Mouse (Mus musculus) megakaryocyte-erythroid progenitor cell, adult 5-6 weeks (primary cell): ENCODE data around the gene Phf10. TPM values are rescaled to one million over a fixed set of nuclear protein-coding genes. Genes with fewer than 3 reads are reported as not detected.
"Not testable (repeated sequence)": the region's sequence is repeated elsewhere in the genome, so short reads cannot be mapped to it uniquely, and the experiment has no call there.

Source experiments
- ATAC-seq: replicated peaks from 2 replicates; pipeline ENCODE4 v1.8.0; 2016; ENCODE audit warnings: mild to moderate bottlenecking, inconsistent platforms; ENCODE audit not compliant: severe bottlenecking, poor library complexity, low FRiP score, low TSS enrichment
- total RNA-seq, 2 experiments: library from RNA; stranded (forward) in 1 of 2; stranded (reverse) in 1 of 2; fragments of 200-1000, 215-1000 nt in 1 of 2; fragments of >200 nt in 1 of 2; fragmentation: Nextera tagmentation in 1 of 2; gene quantifications; 2 replicates each; pipeline ENCODE4 v1.2.3; 2014 to 2017

Gene Phf10
- total RNA-seq, 2 experiments from 2014 or later, result 214 to 343 TPM

GRCm38 (mm10) chr17:14949161-14949827 is 11.8 kb downstream of the Phf10 start:
- ATAC-seq, result no peak

GRCm38 (mm10) chr17:14944551-14944950 is 16.5 kb downstream of the Phf10 start:
- ATAC-seq, result no peak

GRCm38 (mm10) chr17:14943729-14944059 is 17.4 kb downstream of the Phf10 start:
- peak; percentile 42 for ATAC-seq

GRCm38 (mm10) chr17:14943009-14943728 is 17.9 kb downstream of the Phf10 start, which contains the start of the genes Wdr27 and 1600012H06Rik:
Gene Wdr27, minus strand, starts transcription at chr17:14943158.
Gene 1600012H06Rik, plus strand, starts transcription at chr17:14943184.
- ATAC-seq, result peak; percentile 97

- ATAC-seq, result not testable (repeated sequence)
Measured at GRCm38 (mm10) chr17:14942181-14942580, 18.9 kb downstream of the Phf10 start.

GRCm38 (mm10) chr17:14935841-14936605 is 25.1 kb downstream of the Phf10 start:
- no peak for ATAC-seq

GRCm38 (mm10) chr17:14935280-14935679 is 25.8 kb downstream of the Phf10 start:
- not testable (repeated sequence) for ATAC-seq

- no peak for ATAC-seq
Measured at GRCm38 (mm10) chr17:14931469-14931868, 29.6 kb downstream of the Phf10 start.

GRCm38 (mm10) chr17:14930697-14931096 is 30.4 kb downstream of the Phf10 start:
- 0 out of 2 replicates have a peak, but pooled peaks have one; percentile 30 for ATAC-seq

- ATAC-seq, result no peak
Measured at GRCm38 (mm10) chr17:14928631-14929030, 32.4 kb downstream of the Phf10 start.

- ATAC-seq, result no peak
Measured at GRCm38 (mm10) chr17:14927644-14928218, 33.3 kb downstream of the Phf10 start.

- ATAC-seq, result no peak
Measured at GRCm38 (mm10) chr17:14921582-14921981, 39.5 kb downstream of the Phf10 start.

- ATAC-seq, result no peak
Measured at GRCm38 (mm10) chr17:14917866-14918265, 43.2 kb downstream of the Phf10 start.

- ATAC-seq, result no peak
Measured at GRCm38 (mm10) chr17:14914401-14914800, 46.7 kb downstream of the Phf10 start.

- no peak for ATAC-seq
Measured at GRCm38 (mm10) chr17:14912981-14913380, 48.1 kb downstream of the Phf10 start.

GRCm38 (mm10) chr17:14912420-14912819 is 48.7 kb downstream of the Phf10 start:
- ATAC-seq, result peak; percentile 71

- no peak for ATAC-seq
Measured at GRCm38 (mm10) chr17:14910771-14911170, 50.3 kb downstream of the Phf10 start.

- no peak for ATAC-seq
Measured at GRCm38 (mm10) chr17:14909331-14909730, 51.7 kb downstream of the Phf10 start.

- ATAC-seq, result no peak
Measured at GRCm38 (mm10) chr17:14907136-14907535, 53.9 kb downstream of the Phf10 start.

- no peak for ATAC-seq
Measured at GRCm38 (mm10) chr17:14906611-14907010, 54.5 kb downstream of the Phf10 start.
